Mouse (Mus musculus) urinary bladder, postnatal 4 days (tissue): ENCODE results near the gene Ino80d.

ENCODE experiments used
- DNase-seq, 2 experiments: peaks; one replicate each; pipeline ENCODE4 v3.0.0; 2021 to 2022; ENCODE audit warnings: low spot score in 2 of 2

Ino80d gene

GRCm38 (mm10) chr1:62914495-62914894 lies 200.0 kb downstream of the Ino80d start:
- DNase-seq: peak in 1 of 2 experiments; percentile 16

GRCm38 (mm10) chr1:62911426-62911825 lies 203.0 kb downstream of the Ino80d start:
- DNase-seq: peak in 1 of 2 experiments; percentile 7

DNA sequence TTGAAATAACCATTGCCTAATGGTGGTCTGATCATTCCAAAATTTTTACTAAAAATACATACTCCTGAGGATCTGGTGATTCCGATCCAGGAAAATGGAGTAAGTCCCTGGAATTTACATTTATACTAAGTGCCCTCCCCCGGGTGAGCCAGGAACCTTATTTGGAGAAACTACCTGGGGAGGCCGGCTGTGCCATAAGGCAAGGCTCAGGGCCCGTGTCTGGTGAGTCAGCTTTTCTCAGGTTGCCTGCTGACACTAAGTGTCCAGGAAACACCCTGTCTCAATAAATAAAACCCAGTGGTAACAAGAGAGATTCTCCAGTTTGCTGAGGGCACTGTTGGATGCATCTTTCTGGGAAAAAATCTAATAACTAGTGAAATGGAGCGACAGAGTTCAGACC lies 205.3 kb downstream of the Ino80d start:
- peak in 1 of 2 experiments; percentile 8 for DNase-seq

DNA sequence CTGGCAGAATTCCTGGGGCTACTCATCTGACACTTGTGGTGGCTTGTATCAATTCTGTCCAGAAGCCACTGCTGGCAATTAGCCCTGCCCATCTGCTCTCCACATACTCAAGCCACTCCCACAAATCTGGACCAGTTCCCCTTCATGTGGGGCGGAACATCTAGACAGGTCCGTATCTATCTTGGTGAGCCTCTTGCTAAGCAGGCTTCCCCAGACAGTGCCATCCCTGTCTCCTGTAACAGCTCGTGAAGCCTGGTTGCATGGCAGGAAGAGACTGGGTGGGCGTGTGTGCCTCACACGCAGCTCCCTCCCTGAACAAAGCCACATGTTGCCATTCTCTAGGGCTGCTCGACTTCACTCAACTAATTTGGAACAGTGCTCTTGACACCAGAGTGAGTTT lies 206.0 kb downstream of the Ino80d start:
- DNase-seq: peak in 1 of 2 experiments; percentile 5
